Mouse (Mus musculus) cerebellum, adult 2 months (tissue): ENCODE measurements around the gene Bcor. TPM values are rescaled to one million over a fixed set of nuclear protein-coding genes. Genes with fewer than 3 reads are reported as not detected.

Experiments used
- DNase-seq, 2 experiments: peaks; one replicate each; pipeline ENCODE4 v3.0.0; 2021
- H3K27ac ChIP-seq: fragments of 200-500 bp; 2 replicates; pipeline ENCODE4 v1.5.1; 2012; ENCODE audit warnings: low read length, control low read depth, inconsistent platforms; ENCODE audit not compliant: insufficient read depth
- H3K27me3 ChIP-seq: fragments of 200-500 bp; 2 replicates; pipeline ENCODE4 v1.6.1; 2012; ENCODE audit warnings: inconsistent platforms, mild to moderate bottlenecking, low read length, moderate library complexity; ENCODE audit not compliant: control insufficient read depth, insufficient read depth
- H3K4me1 ChIP-seq: fragments of 200-500 bp; 2 replicates; pipeline ENCODE4 v1.6.1; 2011; ENCODE audit warnings: low read length; ENCODE audit not compliant: control insufficient read depth, insufficient read depth
- H3K4me3 ChIP-seq: fragments of 200-500 bp; replicated peaks from 2 replicates; pipeline ENCODE3; 2011; ENCODE audit warnings: mild to moderate bottlenecking, low read depth, low read length, control low read depth; ENCODE audit not compliant: insufficient read depth
- CTCF ChIP-seq: fragments of 200-500 bp; IDR thresholded peaks from 2 replicates; pipeline ENCODE4 v1.5.1; 2011; ENCODE audit warnings: low read depth, mild to moderate bottlenecking, control low read depth, low read length, moderate library complexity, borderline replicate concordance; ENCODE audit not compliant: insufficient read depth
- POLR2A ChIP-seq: fragments of 200-500 bp; IDR thresholded peaks from 2 replicates; pipeline ENCODE4 v1.6.1; 2011; ENCODE audit warnings: low read length, control low read depth, borderline replicate concordance; ENCODE audit not compliant: insufficient read depth
- WGBS: fragments of 180-500 bp; shearing (Covaris S2); methylation state at CpG from one replicate; pipeline ENCODE4 v1.1.7; 2018; 5-methylcytosine and 5-hydroxymethylcytosine counted together
- polyA plus RNA-seq: library from polyadenylated mRNA; depleted of rRNA; stranded (reverse); fragments of >200 nt; gene quantifications from 2 replicates; pipeline ENCODE4 v1.2.3, GENCODE M21; 2012

Bcor gene
- polyA plus RNA-seq, 1 experiment, result 12.9 TPM

- Histone ChIP-seq H3K4me1 (0 out of 2 replicates have a peak, but pooled peaks cover 3% of the 10 kb centered on the region), H3K27ac (no peak overlapping the region), H3K4me3 (peak overlapping the region; percentile 24), H3K27me3 (no peaks in the 10 kb centered on the region; the same call in 1 of the 2 replicates)
- TF ChIP-seq CTCF, result no peak
- no peak for TF ChIP-seq POLR2A
- DNase-seq, result no peak
- 46% methylated on average over 27 of the region's 30 CpGs for WGBS
Measured at GRCm38 (mm10) chrX:12155068-12155840, 4.9 kb downstream of the Bcor start.

- Histone ChIP-seq H3K4me3 (no peak overlapping the region), H3K27me3 (no peaks in the 10 kb centered on the region; the same call in 1 of the 2 replicates), H3K27ac (no peak overlapping the region), H3K4me1 (no peaks in the 10 kb centered on the region)
- WGBS, result 74% methylated on average over 31 of the region's 31 CpGs
- no peak for DNase-seq
- TF ChIP-seq CTCF (no peak), POLR2A (no peak)
Measured at GRCm38 (mm10) chrX:12153141-12154095, 6.7 kb downstream of the Bcor start.

GRCm38 (mm10) chrX:12151996-12152904, 7.9 kb downstream of the Bcor start:
- Histone ChIP-seq H3K4me3 (no peak overlapping the region), H3K4me1 (no peaks in the 10 kb centered on the region), H3K27ac (no peak overlapping the region), H3K27me3 (no peaks in the 10 kb centered on the region; the same call in 1 of the 2 replicates)
- DNase-seq, result no peak
- no peak for TF ChIP-seq CTCF
- no peak for TF ChIP-seq POLR2A
- 64% methylated on average over 41 of the region's 42 CpGs for WGBS

- Histone ChIP-seq H3K4me3 (peak overlapping the region; percentile 53), H3K27ac (no peak overlapping the region), H3K27me3 (no peaks in the 10 kb centered on the region; the same call in 1 of the 2 replicates), H3K4me1 (no peaks in the 10 kb centered on the region)
- WGBS, result 15% methylated on average over 43 of the region's 43 CpGs
- no peak for DNase-seq
- TF ChIP-seq POLR2A (no peak), CTCF (no peak)
Measured at GRCm38 (mm10) chrX:12151269-12151995, 8.7 kb downstream of the Bcor start.

- no peak for DNase-seq
- Histone ChIP-seq H3K27me3 (no peaks in the 10 kb centered on the region), H3K4me1 (no peaks in the 10 kb centered on the region), H3K27ac (no peak overlapping the region), H3K4me3 (no peak overlapping the region)
- WGBS, result 53% methylated on average over 7 of the region's 7 CpGs
- TF ChIP-seq POLR2A (no peak), CTCF (no peak)
Measured at GRCm38 (mm10) chrX:12150425-12150824, 9.7 kb downstream of the Bcor start.

GRCm38 (mm10) chrX:12146263-12146662, 13.9 kb downstream of the Bcor start:
- TF ChIP-seq CTCF, result no peak
- no peak for TF ChIP-seq POLR2A
- DNase-seq, result no peak
- no peak overlapping the region for H3K4me3 ChIP-seq
- no peaks in the 10 kb centered on the region for H3K4me1 ChIP-seq
- no peak overlapping the region for H3K27ac ChIP-seq
- no peaks in the 10 kb centered on the region for H3K27me3 ChIP-seq
- 94% methylated on average over 2 of the region's 2 CpGs for WGBS

- WGBS, result 86% methylated on average over 5 of the region's 5 CpGs
- H3K4me1 ChIP-seq, result no peaks in the 10 kb centered on the region
- TF ChIP-seq CTCF (no peak), POLR2A (no peak)
Measured at GRCm38 (mm10) chrX:12142832-12143231, 17.3 kb downstream of the Bcor start.

More at GRCm38 (mm10) chrX:12142832-12143231, 17.3 kb downstream of the Bcor start:
- no peak for DNase-seq
- Histone ChIP-seq H3K4me3 (no peak overlapping the region), H3K27ac (no peak overlapping the region), H3K27me3 (no peaks in the 10 kb centered on the region)
